Comparison of ENCODE assay signal across 13 mouse cellular contexts in the genomic region with DNA sequence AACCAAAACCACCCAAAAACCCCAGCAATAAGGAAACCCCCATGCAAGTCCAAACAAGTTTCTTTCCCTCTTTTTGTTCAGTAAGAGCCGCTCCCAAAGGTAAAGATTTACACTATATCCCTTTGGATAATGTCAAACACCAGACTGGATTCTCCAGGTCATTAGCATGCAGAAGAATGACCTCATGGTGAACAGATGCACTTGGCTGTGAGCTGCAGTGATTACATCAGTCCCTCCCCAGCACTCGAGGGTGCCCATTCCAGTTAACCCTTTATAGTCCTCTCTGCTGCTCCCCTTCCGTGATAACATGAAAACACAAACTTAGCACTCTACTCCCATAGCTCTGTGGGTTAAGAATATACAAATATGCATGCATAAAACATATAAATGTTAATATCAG. TPM values are rescaled to one million over a fixed set of nuclear protein-coding genes. Genes with fewer than 3 reads are reported as not detected.
DNase-seq lines count a peak whose midpoint lies in the region; ATAC-seq and TF ChIP-seq lines count a peak whose summit lies in the region.
"Had no signal": no experiment of that assay in that cellular context is flagged by ENCODE, and none has a peak within 500 bp of the region (broad histone marks: within the 10 kb centered on the region; RNA-seq: fewer than 3 reads in every experiment).

No protein-coding gene starts in this region.

- H3K9me3 ChIP-seq in lung, embryonic 14.5 days (ENCODE audit: low read depth, low read length) = no peaks in the 10 kb centered on the region
- H3K9me3 ChIP-seq in midbrain, embryonic 14.5 days (ENCODE audit: control insufficient read depth, low read length) = no peaks in the 10 kb centered on the region
- H3K9me3 ChIP-seq: limb, embryonic 10.5 days had no signal

- no peak overlapping the region for H3K27ac ChIP-seq in lung, embryonic 14.5 days (ENCODE audit: low read depth)
- peak overlapping the region; percentile 6; the same call in 1 of the 2 replicates for H3K27ac ChIP-seq in midbrain, embryonic 14.5 days (replicated peaks; ENCODE audit: low read depth, low read length)
- H3K27ac ChIP-seq: limb, embryonic 10.5 days had no signal

- no peaks in the 10 kb centered on the region for H3K27me3 ChIP-seq in lung, embryonic 14.5 days (ENCODE audit: insufficient read depth, low read length)
- no peaks in the 10 kb centered on the region for H3K27me3 ChIP-seq in midbrain, embryonic 14.5 days (ENCODE audit: control insufficient read depth, insufficient read depth, low read length)

- no peak for TF ChIP-seq CTCF in lung, embryonic 14.5 days (IDR thresholded peaks at IDR 0.05; ENCODE audit: low read depth)
- no peak for TF ChIP-seq CTCF in brain, embryonic 14.5 days (IDR thresholded peaks at IDR 0.05; ENCODE audit: borderline replicate concordance, extremely low read depth, insufficient read depth, insufficient read length)

- WGBS in lung, embryonic 14.5 days = 22% methylated on average over 3 of the region's 3 CpGs
- 26% methylated on average over 3 of the region's 3 CpGs for WGBS in midbrain, embryonic 14.5 days

- H3K4me3 ChIP-seq in lung, embryonic 14.5 days (ENCODE audit: low read depth, low read length) = no peak overlapping the region
- H3K4me3 ChIP-seq in midbrain, embryonic 14.5 days (replicated peaks; ENCODE audit: low read depth, low read length) = no peak overlapping the region
- H3K4me3 ChIP-seq: limb, embryonic 10.5 days; myocyte had no signal

- no peak overlapping the region for H3K9ac ChIP-seq in lung, embryonic 14.5 days
- no peak overlapping the region for H3K9ac ChIP-seq in midbrain, embryonic 14.5 days (replicated peaks; ENCODE audit: low read length)

- no peaks in the 10 kb centered on the region for H3K36me3 ChIP-seq in lung, embryonic 14.5 days (ENCODE audit: insufficient read depth)
- no peaks in the 10 kb centered on the region for H3K36me3 ChIP-seq in midbrain, embryonic 14.5 days (ENCODE audit: control insufficient read depth, insufficient read depth, low read length)
- H3K36me3 ChIP-seq: limb, embryonic 10.5 days had no signal

- DNase-seq in embryo, embryonic 11 days = peak; percentile 27
- DNase-seq in embryo, embryonic 9.5 days (ENCODE audit: extremely low spot score) = no peak
- DNase-seq in lung, embryonic 14.5 days = peak; percentile 30
- DNase-seq in lung, postnatal 4 days = no peak
- peak; percentile 91 for DNase-seq in brain, embryonic 14.5 days (ENCODE audit: low read depth)
- DNase-seq in midbrain, embryonic 14.5 days = peak; percentile 54
- no peak for DNase-seq in adrenal gland, postnatal 36 days
- DNase-seq in cerebellum, postnatal 36 days = no peak
- DNase-seq: thymus, adult 2 months had no signal

- no peak for TF ChIP-seq POLR2A in brain, embryonic 14.5 days (IDR thresholded peaks at IDR 0.05; ENCODE audit: borderline replicate concordance, extremely low read depth, insufficient read depth, insufficient read length, poor library complexity, severe bottlenecking)

- H3K4me1 ChIP-seq in lung, embryonic 14.5 days (ENCODE audit: insufficient read depth) = no peaks in the 10 kb centered on the region
- H3K4me1 ChIP-seq in midbrain, embryonic 14.5 days (ENCODE audit: control insufficient read depth, insufficient read depth, low read length) = peaks cover 56% of the 10 kb centered on the region

- H3K4me2 ChIP-seq in lung, embryonic 14.5 days = no peak overlapping the region
- H3K4me2 ChIP-seq in midbrain, embryonic 14.5 days (ENCODE audit: low read length) = no peak overlapping the region

- peak; percentile 65; the same call in 1 of the 2 replicates for ATAC-seq in lung, embryonic 14.5 days (ENCODE audit: insufficient read depth)
- ATAC-seq in midbrain, embryonic 14.5 days (ENCODE audit: low FRiP score, low TSS enrichment) = 0 out of 2 replicates have a peak, but pooled peaks have one; percentile 32

RNA-seq across cellular contexts. Expression of a gene that starts 35.3 kb away (rescaled TPM):
- polyA plus RNA-seq in lung, embryonic 14.5 days (2014; fragmentation: Nextera tagmentation; extraction: Ambion mirVana) = 0.11 and 0.13 TPM in 2 replicates
- 51.1 and 74.2 TPM in 2 replicates for polyA plus RNA-seq in brain, embryonic 14.5 days (2012; rRNA removed)
- polyA plus RNA-seq in midbrain, embryonic 14.5 days (2014; fragmentation: Nextera tagmentation; extraction: Ambion mirVana) = 5.8 and 7.6 TPM in 2 replicates
- total RNA-seq in adrenal gland, postnatal 36 days (2021) = 1 to 10 TPM; 2.9 to 6.4 TPM
- total RNA-seq: heart, postnatal 4 days had no signal
- polyA plus RNA-seq: limb, embryonic 10.5 days; lung, embryonic 16.5 days; myocyte had no signal

Comparison
In these comparisons a context has a peak if more than half of its experiments do, and no peak if none do; other contexts are left out.
1. DNase-seq: peak in embryo, embryonic 11 days (single experiment), lung, embryonic 14.5 days (single experiment), brain, embryonic 14.5 days (single experiment) and midbrain, embryonic 14.5 days (single experiment); none in embryo, embryonic 9.5 days (single experiment), lung, postnatal 4 days (0 of 2), adrenal gland, postnatal 36 days (0 of 2) and cerebellum, postnatal 36 days (0 of 2).